Mouse (Mus musculus) embryonic facial prominence, embryonic 13.5 days (tissue): Measurements from ENCODE around the gene Oxgr1. TPM values are rescaled to one million over a fixed set of nuclear protein-coding genes. Genes with fewer than 3 reads are reported as not detected.

Experiments used
- ATAC-seq: fragments of 200-750 bp; cut with Nextera tagmentation; 2 replicates; pipeline ENCODE4 v1.8.0; 2017; ENCODE audit warnings: low read depth; ENCODE audit not compliant: insufficient number of reproducible peaks, insufficient read depth, low FRiP score, low TSS enrichment
- H3K27ac ChIP-seq: fragments of 300-500 bp; sonication (generic); 2 replicates; pipeline ENCODE4 v1.5.1; 2015; ENCODE audit warnings: moderate library complexity, mild to moderate bottlenecking, inconsistent platforms
- H3K27me3 ChIP-seq: fragments of 300-500 bp; sonication (generic); 2 replicates; pipeline ENCODE4 v1.6.1; 2015; ENCODE audit warnings: mild to moderate bottlenecking, inconsistent platforms
- H3K36me3 ChIP-seq: fragments of 300-500 bp; sonication (generic); 2 replicates; pipeline ENCODE4 v1.6.1; 2015; ENCODE audit warnings: mild to moderate bottlenecking, inconsistent platforms
- H3K4me1 ChIP-seq: fragments of 300-500 bp; sonication (generic); 2 replicates; pipeline ENCODE4 v1.6.1; 2015; ENCODE audit warnings: inconsistent platforms
- H3K4me2 ChIP-seq: fragments of 300-500 bp; sonication (generic); 2 replicates; pipeline ENCODE4 v1.6.1; 2015; ENCODE audit warnings: moderate library complexity, mild to moderate bottlenecking, inconsistent platforms
- H3K4me3 ChIP-seq: fragments of 300-500 bp; sonication (generic); 2 replicates; pipeline ENCODE4 v1.5.1; 2015; ENCODE audit warnings: mild to moderate bottlenecking, inconsistent platforms
- H3K9ac ChIP-seq: fragments of 300-500 bp; sonication (generic); 2 replicates; pipeline ENCODE4 v1.6.1; 2015; ENCODE audit warnings: mild to moderate bottlenecking, inconsistent platforms
- H3K9me3 ChIP-seq: fragments of 300-500 bp; sonication (generic); 2 replicates; pipeline ENCODE4 v1.6.1; 2016; ENCODE audit warnings: inconsistent platforms
- WGBS: fragments of 180-500 bp; shearing (Covaris S2); methylation state at CpG from one replicate; pipeline ENCODE4 v1.1.7; 2015; ENCODE audit warnings: mixed read lengths; 5-methylcytosine and 5-hydroxymethylcytosine counted together
- polyA plus RNA-seq: library from polyadenylated mRNA; unstranded; fragments of >200 nt; fragmentation: Nextera tagmentation; extraction: Ambion mirVana; gene quantifications from 2 replicates; pipeline ENCODE4 v1.2.1, GENCODE M21; 2015

Gene Oxgr1
- polyA plus RNA-seq = not detected in 2 replicates

GRCm38 (mm10) chr14:120042187-120042820 lies at the start of gene Oxgr1:
Gene Oxgr1, minus strand, starts transcription at chr14:120042435.
- H3K9me3 ChIP-seq = no peaks in the 10 kb centered on the region
- no peak within 1 kb of the TSS for H3K27ac ChIP-seq
- no peaks in the 10 kb centered on the region for H3K4me1 ChIP-seq
- no peaks in the 10 kb centered on the region for H3K27me3 ChIP-seq
- ATAC-seq = no peak
- 88% methylated on average over 17 of the region's 17 CpGs for WGBS
- H3K36me3 ChIP-seq = no peaks in the 10 kb centered on the region
- H3K4me2 ChIP-seq = no peak within 1 kb of the TSS
- no peak within 1 kb of the TSS for H3K4me3 ChIP-seq
- no peak within 1 kb of the TSS for H3K9ac ChIP-seq

GRCm38 (mm10) chr14:120090401-120090800 lies 48.2 kb upstream of the Oxgr1 start:
- Histone ChIP-seq H3K9ac (no peak overlapping the region), H3K4me3 (no peak overlapping the region), H3K4me1 (peaks cover 22% of the 10 kb centered on the region), H3K9me3 (no peaks in the 10 kb centered on the region), H3K4me2 (peak overlapping the region; percentile 40), H3K36me3 (no peaks in the 10 kb centered on the region), H3K27me3 (no peaks in the 10 kb centered on the region), H3K27ac (peak overlapping the region; percentile 79)
- no peak for ATAC-seq
- WGBS = 23% methylated on average over 1 of the region's 1 CpGs

- Histone ChIP-seq H3K36me3 (no peaks in the 10 kb centered on the region), H3K4me1 (peaks cover 22% of the 10 kb centered on the region), H3K27ac (peak overlapping the region; percentile 79), H3K27me3 (no peaks in the 10 kb centered on the region), H3K9me3 (no peaks in the 10 kb centered on the region), H3K4me3 (no peak overlapping the region), H3K9ac (no peak overlapping the region), H3K4me2 (peak overlapping the region; percentile 40)
- WGBS = 25% methylated on average over 14 of the region's 14 CpGs
- ATAC-seq = peak; percentile 67; the same call in 1 of the 2 replicates
These were observed 47.6 kb upstream of the Oxgr1 start for GRCm38 (mm10) chr14:120089649-120090360.

GRCm38 (mm10) chr14:120089006-120089648 lies 46.9 kb upstream of the Oxgr1 start:
- Histone ChIP-seq H3K36me3 (no peaks in the 10 kb centered on the region), H3K4me1 (peaks cover 26% of the 10 kb centered on the region), H3K4me2 (peak overlapping the region; percentile 40), H3K27ac (peak overlapping the region; percentile 79), H3K9ac (no peak overlapping the region), H3K9me3 (no peaks in the 10 kb centered on the region), H3K4me3 (no peak overlapping the region), H3K27me3 (no peaks in the 10 kb centered on the region)
- WGBS = 27% methylated on average over 7 of the region's 7 CpGs
- ATAC-seq = 0 out of 2 replicates have a peak, but pooled peaks have one; percentile 38

DNA sequence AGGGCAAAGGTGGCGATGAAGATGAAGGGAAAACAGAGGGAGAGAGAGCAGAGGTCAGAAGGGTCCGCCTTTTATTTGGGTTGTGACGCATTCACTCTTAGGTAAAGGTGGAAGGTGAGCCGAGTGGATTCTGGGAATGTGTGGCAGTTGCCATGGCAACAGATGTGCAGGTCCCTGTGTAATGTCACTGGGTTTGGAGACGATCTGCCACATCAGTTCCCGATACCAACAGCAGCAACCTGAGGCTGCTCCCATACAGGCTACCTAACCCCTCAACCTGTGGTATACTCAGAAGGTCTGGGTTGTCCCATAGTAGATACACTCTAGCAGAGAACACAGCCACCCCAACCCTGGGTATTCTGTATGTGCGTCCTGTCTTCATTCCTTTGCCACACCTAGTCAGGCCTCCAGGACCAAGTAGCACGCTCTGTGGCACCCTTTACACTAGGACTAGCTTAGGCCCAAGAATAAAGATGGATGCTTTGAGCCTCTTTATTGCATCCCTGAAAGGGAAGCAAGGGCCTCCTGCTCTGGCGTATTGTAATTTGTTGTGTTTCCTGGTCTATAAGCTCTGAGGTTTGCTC lies 41.9 kb upstream of the Oxgr1 start:
- H3K36me3 ChIP-seq = no peaks in the 10 kb centered on the region
- H3K4me2 ChIP-seq = no peak overlapping the region
- H3K4me3 ChIP-seq = no peak overlapping the region
- no peak for ATAC-seq
- H3K27me3 ChIP-seq = no peaks in the 10 kb centered on the region
- 85% methylated on average over 9 of the region's 9 CpGs for WGBS
- H3K9ac ChIP-seq = no peak overlapping the region
- H3K4me1 ChIP-seq = peaks cover 18% of the 10 kb centered on the region
- H3K9me3 ChIP-seq = no peaks in the 10 kb centered on the region
- H3K27ac ChIP-seq = no peak overlapping the region

- no peaks in the 10 kb centered on the region for H3K27me3 ChIP-seq
- no peak overlapping the region for H3K4me2 ChIP-seq
- no peak for ATAC-seq
- no peak overlapping the region for H3K9ac ChIP-seq
- no peak overlapping the region for H3K4me3 ChIP-seq
- 46% methylated on average over 2 of the region's 2 CpGs for WGBS
- no peak overlapping the region for H3K27ac ChIP-seq
- H3K36me3 ChIP-seq = no peaks in the 10 kb centered on the region
- no peaks in the 10 kb centered on the region for H3K9me3 ChIP-seq
- peaks cover 9% of the 10 kb centered on the region; the same call in 1 of the 2 replicates for H3K4me1 ChIP-seq
These were observed 34.0 kb upstream of the Oxgr1 start for GRCm38 (mm10) chr14:120076192-120076591.

DNA sequence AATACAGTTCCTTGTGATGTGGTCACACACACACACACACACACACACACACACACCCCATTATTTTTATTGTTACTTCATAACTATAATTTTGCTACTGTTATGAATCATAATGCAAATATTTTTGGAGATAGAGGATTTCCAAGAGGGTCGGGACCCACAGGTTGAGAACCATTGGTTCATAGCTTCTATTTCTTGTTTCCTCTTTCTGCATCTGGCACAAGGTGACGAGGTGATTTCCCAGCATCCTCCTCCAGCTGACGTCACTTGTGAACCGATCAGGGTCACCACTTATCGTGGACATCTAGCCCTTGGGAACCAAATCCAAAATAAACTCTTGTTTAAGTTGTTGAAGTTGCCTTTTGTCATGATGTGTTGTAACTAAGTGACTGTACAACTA lies 33.5 kb upstream of the Oxgr1 start:
- Histone ChIP-seq H3K4me2 (no peak overlapping the region), H3K4me1 (peaks cover 9% of the 10 kb centered on the region; the same call in 1 of the 2 replicates), H3K9me3 (no peaks in the 10 kb centered on the region), H3K27ac (no peak overlapping the region), H3K36me3 (no peaks in the 10 kb centered on the region), H3K9ac (no peak overlapping the region), H3K4me3 (no peak overlapping the region), H3K27me3 (no peaks in the 10 kb centered on the region)
- ATAC-seq = no peak
- WGBS = 72% methylated on average over 5 of the region's 5 CpGs

DNA sequence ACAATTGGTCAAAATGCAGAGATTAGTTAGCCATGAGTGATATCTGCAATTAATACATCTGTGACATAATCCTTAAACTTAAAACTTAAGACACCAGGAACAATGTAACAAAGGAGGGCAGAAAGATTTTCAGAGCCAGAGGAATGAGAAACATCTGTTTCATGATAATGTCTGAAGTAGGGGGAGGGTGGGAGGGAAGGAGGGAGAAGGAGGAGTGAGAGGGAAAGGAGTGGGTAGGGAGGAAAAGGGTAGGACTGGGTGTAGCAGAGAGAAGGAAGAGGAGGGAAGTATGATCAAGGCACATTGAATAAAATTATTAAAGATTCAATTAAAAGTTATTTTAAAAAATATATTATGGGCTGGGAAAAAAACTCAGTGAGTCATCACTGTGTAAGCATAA lies 32.0 kb upstream of the Oxgr1 start:
- Histone ChIP-seq H3K36me3 (no peaks in the 10 kb centered on the region), H3K27ac (no peak overlapping the region), H3K9ac (no peak overlapping the region), H3K27me3 (no peaks in the 10 kb centered on the region), H3K4me1 (peaks cover 9% of the 10 kb centered on the region; the same call in 1 of the 2 replicates), H3K4me2 (no peak overlapping the region), H3K9me3 (no peaks in the 10 kb centered on the region), H3K4me3 (no peak overlapping the region)
- ATAC-seq = no peak

DNA sequence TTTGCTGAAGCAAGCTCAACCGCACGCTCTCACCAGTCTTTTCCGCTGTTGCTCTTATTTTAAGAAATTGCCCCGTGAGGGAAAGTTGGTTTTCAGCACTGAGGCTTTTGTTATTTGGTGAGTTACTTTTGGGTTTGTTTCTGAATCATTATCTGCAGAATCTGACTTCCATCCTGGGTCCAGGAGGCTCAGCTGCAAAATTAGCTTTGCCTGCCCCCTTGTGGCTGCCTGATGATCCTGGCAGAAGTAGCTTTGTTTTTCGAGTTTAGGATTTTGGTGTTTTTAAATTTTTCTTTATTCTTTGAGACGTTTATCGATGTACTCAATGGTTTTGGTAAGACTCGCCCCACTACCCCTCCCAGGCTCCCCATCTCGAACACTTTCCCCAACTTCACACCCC lies 18.9 kb upstream of the Oxgr1 start:
- 58% methylated on average over 9 of the region's 9 CpGs for WGBS
- no peak for ATAC-seq
- no peaks in the 10 kb centered on the region for H3K9me3 ChIP-seq

DNA sequence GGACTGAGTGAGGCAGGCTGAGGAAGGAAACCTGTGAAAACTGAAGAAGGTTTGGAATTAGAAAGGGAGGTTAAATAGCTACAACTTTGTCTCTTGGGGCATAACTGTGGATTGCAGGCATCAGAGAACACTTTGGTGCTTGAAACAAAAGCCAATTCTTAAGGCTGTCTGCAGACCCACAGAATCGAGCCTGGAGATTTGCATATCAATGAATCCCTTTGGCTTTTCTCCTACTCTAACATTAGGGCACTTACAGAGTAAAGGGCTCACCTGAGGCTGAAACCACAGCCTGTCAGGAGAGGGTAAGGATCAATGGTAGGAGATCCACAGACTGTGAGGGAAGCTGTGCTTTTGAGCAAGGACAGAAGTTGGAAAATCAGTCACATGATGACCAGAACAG lies 8.8 kb downstream of the Oxgr1 start:
- Histone ChIP-seq H3K36me3 (no peaks in the 10 kb centered on the region), H3K27ac (no peak overlapping the region), H3K4me2 (no peak overlapping the region), H3K27me3 (no peaks in the 10 kb centered on the region), H3K9me3 (no peaks in the 10 kb centered on the region), H3K4me1 (no peaks in the 10 kb centered on the region), H3K9ac (no peak overlapping the region), H3K4me3 (no peak overlapping the region)
- 5% methylated on average over 1 of the region's 1 CpGs for WGBS
- no peak for ATAC-seq

More for the DNA sequence above, 18.9 kb upstream of the Oxgr1 start:
- no peak overlapping the region for H3K4me2 ChIP-seq
- H3K4me1 ChIP-seq = no peaks in the 10 kb centered on the region
- H3K36me3 ChIP-seq = no peaks in the 10 kb centered on the region
- H3K9ac ChIP-seq = no peak overlapping the region
- no peak overlapping the region for H3K27ac ChIP-seq
- H3K27me3 ChIP-seq = no peaks in the 10 kb centered on the region
- H3K4me3 ChIP-seq = no peak overlapping the region

- no peaks in the 10 kb centered on the region for H3K9me3 ChIP-seq
- H3K27ac ChIP-seq = no peak overlapping the region
- H3K27me3 ChIP-seq = no peaks in the 10 kb centered on the region
- no peak overlapping the region for H3K4me2 ChIP-seq
- no peak for ATAC-seq
- 74% methylated on average over 2 of the region's 2 CpGs for WGBS
- H3K36me3 ChIP-seq = no peaks in the 10 kb centered on the region
- H3K9ac ChIP-seq = no peak overlapping the region
- H3K4me3 ChIP-seq = no peak overlapping the region
- no peaks in the 10 kb centered on the region for H3K4me1 ChIP-seq
These were observed 22.3 kb downstream of the Oxgr1 start for GRCm38 (mm10) chr14:120019948-120020347.
